Mouse (Mus musculus) liver, embryonic 12.5 days (tissue): ENCODE data around the gene Pih1d1. TPM values are rescaled to one million over a fixed set of nuclear protein-coding genes. Genes with fewer than 3 reads are reported as not detected.
"Not testable (repeated sequence)": the region's sequence is repeated elsewhere in the genome, so short reads cannot be mapped to it uniquely, and the experiment has no call there.

Source experiments
- ATAC-seq: fragments of 200-750 bp; cut with Nextera tagmentation; 2 replicates; pipeline ENCODE4 v1.8.0; 2017; ENCODE audit warnings: moderate number of reproducible peaks, mild to moderate bottlenecking, moderate library complexity
- H3K27ac ChIP-seq: fragments of 300-500 bp; sonication (generic); 2 replicates; pipeline ENCODE4 v1.5.1; 2016; ENCODE audit warnings: mild to moderate bottlenecking
- H3K27me3 ChIP-seq: fragments of 300-500 bp; sonication (generic); replicated peaks from 2 replicates; pipeline ENCODE4 v1.6.1; 2016; ENCODE audit warnings: mild to moderate bottlenecking, moderate library complexity
- H3K36me3 ChIP-seq: fragments of 300-500 bp; sonication (generic); 2 replicates; pipeline ENCODE4 v1.6.1; 2016; ENCODE audit warnings: mild to moderate bottlenecking, moderate library complexity
- H3K4me1 ChIP-seq: fragments of 300-500 bp; sonication (generic); 2 replicates; pipeline ENCODE4 v1.6.1; 2016
- H3K4me2 ChIP-seq: fragments of 300-500 bp; sonication (generic); 2 replicates; pipeline ENCODE4 v1.6.1; 2016; ENCODE audit warnings: mild to moderate bottlenecking, moderate library complexity
- H3K4me3 ChIP-seq: fragments of 300-500 bp; sonication (generic); 2 replicates; pipeline ENCODE4 v1.5.1; 2016; ENCODE audit warnings: mild to moderate bottlenecking, moderate library complexity
- H3K9ac ChIP-seq: fragments of 300-500 bp; sonication (generic); 2 replicates; pipeline ENCODE4 v1.6.1; 2016; ENCODE audit warnings: mild to moderate bottlenecking, moderate library complexity
- H3K9me3 ChIP-seq: fragments of 300-500 bp; sonication (generic); replicated peaks from 2 replicates; pipeline ENCODE4 v1.6.1; 2016; ENCODE audit warnings: mild to moderate bottlenecking, moderate library complexity
- WGBS: fragments of 180-500 bp; shearing (Covaris S2); methylation state at CpG from one replicate; pipeline ENCODE4 v1.1.7; 2016; ENCODE audit not compliant: insufficient replicate concordance; 5-methylcytosine and 5-hydroxymethylcytosine counted together
- polyA plus RNA-seq: library from polyadenylated mRNA; unstranded; fragments of >200 nt; fragmentation: Nextera tagmentation; extraction: Ambion mirVana; gene quantifications from 2 replicates; pipeline ENCODE4 v1.2.1, GENCODE M21; 2016

Gene Pih1d1
- polyA plus RNA-seq, 1 experiment from 2014 or later: 61.7 TPM

DNA sequence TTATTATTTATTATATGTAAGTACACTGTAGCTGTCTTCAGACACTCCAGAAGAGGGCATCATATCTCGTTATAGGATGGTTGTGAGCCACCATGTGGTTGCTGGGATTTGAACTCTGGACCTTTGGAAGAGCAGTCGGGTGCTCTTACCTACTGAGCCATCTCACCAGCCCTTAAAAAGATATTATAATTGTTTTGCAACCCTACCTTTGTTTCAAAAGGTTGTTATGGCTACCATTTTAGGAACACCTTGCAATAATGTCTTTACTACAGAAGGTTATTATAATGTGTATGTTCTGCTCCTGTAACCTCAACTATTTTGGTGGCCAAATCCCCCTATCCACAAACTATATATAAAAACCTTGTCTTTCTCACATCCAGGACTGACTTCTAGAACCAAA lies 1.1 kb upstream of the Pih1d1 start:
- H3K36me3 ChIP-seq: peaks cover 26% of the 10 kb centered on the region
- peak overlapping the region; percentile 82; the same call in 1 of the 2 replicates for H3K9ac ChIP-seq
- peak overlapping the region; percentile 92; the same call in 1 of the 2 replicates for H3K27ac ChIP-seq
- not testable (repeated sequence) for ATAC-seq, H3K27me3 ChIP-seq, H3K9me3 ChIP-seq
- WGBS: 76% methylated on average over 2 of the region's 2 CpGs
- H3K4me3 ChIP-seq: peak overlapping the region; percentile 73; the same call in 1 of the 2 replicates
- peaks cover 47% of the 10 kb centered on the region for H3K4me1 ChIP-seq
- H3K4me2 ChIP-seq: peak overlapping the region; percentile 76

DNA sequence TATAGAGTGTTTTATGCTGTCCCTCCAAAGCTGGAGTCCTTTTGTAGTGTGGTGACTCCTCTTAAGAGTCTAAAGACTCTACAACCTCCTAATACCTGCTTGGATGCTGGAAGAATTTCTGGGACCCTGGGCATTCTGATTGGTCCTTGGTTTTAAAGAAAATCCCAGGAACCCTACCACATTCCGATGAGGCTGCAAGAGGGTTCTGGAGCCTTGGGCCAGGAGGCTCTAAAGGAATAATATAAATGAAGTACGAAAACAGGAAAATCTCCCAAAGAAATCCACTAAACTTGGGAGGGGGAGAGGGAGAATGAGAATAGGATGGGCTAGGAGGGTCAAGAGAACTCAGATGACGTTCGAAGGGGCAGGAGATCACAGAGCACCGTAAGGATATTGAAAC lies 517 bp upstream of the Pih1d1 start:
- no peaks in the 10 kb centered on the region for H3K9me3 ChIP-seq
- ATAC-seq: no peak
- H3K27me3 ChIP-seq: no peaks in the 10 kb centered on the region
- 3% methylated on average over 5 of the region's 5 CpGs for WGBS
- peak overlapping the region; percentile 76 for H3K4me2 ChIP-seq
- H3K4me3 ChIP-seq: peak overlapping the region; percentile 73
- H3K9ac ChIP-seq: peak overlapping the region; percentile 82
- H3K27ac ChIP-seq: peak overlapping the region; percentile 92
- H3K4me1 ChIP-seq: peaks cover 42% of the 10 kb centered on the region
- peaks cover 27% of the 10 kb centered on the region; the same call in 1 of the 2 replicates for H3K36me3 ChIP-seq

DNA sequence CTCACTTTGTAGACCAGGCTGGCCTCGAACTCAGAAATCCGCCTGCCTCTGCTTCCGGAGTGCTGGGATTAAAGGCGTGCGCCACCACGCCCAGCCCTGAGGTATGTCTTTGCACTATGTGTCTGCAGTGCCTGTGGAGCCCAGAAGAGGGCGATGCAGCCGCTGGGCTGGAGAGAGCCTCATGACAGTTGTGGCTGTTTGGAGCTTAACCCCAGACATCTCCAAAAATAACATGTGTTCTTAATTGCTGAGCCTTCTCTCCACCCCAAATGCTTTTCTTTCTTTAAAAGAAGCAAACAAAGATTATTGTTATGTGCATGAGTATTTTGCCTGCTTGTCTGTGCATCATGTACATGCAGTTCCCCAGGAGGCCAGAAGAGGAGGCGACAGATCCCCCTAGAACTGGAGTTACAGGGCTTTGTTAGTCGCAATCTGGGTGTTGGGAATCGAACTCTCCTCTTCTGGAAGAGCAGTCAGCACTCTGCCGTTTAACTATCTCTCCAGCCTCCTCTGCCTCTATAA lies 951 bp downstream of the Pih1d1 start:
- Histone ChIP-seq H3K4me3 (peak overlapping the region; percentile 73), H3K9me3 (no peaks in the 10 kb centered on the region), H3K4me2 (peak overlapping the region; percentile 76), H3K27ac (peak overlapping the region; percentile 92), H3K4me1 (peaks cover 37% of the 10 kb centered on the region), H3K36me3 (peaks cover 28% of the 10 kb centered on the region; the same call in 1 of the 2 replicates), H3K9ac (peak overlapping the region; percentile 82; the same call in 1 of the 2 replicates), H3K27me3 (no peaks in the 10 kb centered on the region)
- WGBS: 62% methylated on average over 12 of the region's 12 CpGs
- ATAC-seq: peak; percentile 4; the same call in 1 of the 2 replicates

DNA sequence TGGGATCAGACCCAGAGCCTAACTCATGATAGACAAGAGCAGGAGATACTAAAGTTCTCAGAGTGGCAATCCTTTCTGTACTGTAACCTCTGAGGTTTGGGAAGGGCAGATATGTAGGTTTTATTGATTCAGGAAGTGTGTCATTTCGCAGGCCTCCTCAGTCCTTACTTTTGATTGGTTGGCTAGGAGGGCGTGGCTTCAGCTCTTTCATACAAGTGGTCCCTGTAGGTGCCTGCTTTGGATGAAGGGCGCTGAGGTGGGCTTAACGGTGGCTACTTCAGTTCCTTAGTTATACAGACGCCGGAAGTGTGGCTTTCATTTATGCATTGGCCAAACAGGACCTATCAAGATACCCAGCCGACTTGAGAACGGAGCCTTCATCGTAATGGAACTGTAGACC lies 1.5 kb downstream of the Pih1d1 start:
- no peak overlapping the region for H3K4me2 ChIP-seq

DNA sequence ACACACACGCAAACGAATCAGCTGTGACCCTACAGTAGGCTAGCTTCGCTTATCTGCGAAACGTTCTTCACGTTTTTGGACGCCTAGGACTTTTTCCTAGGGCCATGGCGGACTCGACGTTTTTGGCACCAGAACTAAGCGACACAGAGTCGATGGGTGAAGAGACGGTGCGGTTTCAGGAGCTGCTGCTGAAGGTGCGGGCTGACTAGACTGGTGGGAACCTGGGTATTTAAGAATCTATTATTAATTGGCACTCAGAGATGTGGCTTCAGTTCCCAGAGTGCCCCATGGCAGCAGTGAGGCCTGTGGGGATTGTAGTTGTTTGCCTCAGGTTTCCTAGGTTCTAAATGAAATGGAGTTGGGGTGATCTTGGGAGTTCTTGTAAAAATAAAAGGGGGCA lies 2.1 kb downstream of the Pih1d1 start:
- Histone ChIP-seq H3K27me3 (no peaks in the 10 kb centered on the region), H3K4me1 (peaks cover 27% of the 10 kb centered on the region), H3K27ac (no peak overlapping the region), H3K36me3 (peaks cover 28% of the 10 kb centered on the region; the same call in 1 of the 2 replicates), H3K4me2 (no peak overlapping the region), H3K9me3 (no peaks in the 10 kb centered on the region), H3K4me3 (no peak overlapping the region), H3K9ac (no peak overlapping the region)
- WGBS: 89% methylated on average over 15 of the region's 15 CpGs
- ATAC-seq: no peak

More for the DNA sequence above, 1.5 kb downstream of the Pih1d1 start:
- Histone ChIP-seq H3K27ac (peak overlapping the region; percentile 92; the same call in 1 of the 2 replicates), H3K4me3 (no peak overlapping the region), H3K27me3 (no peaks in the 10 kb centered on the region), H3K36me3 (peaks cover 28% of the 10 kb centered on the region; the same call in 1 of the 2 replicates), H3K9ac (no peak overlapping the region), H3K4me1 (peaks cover 32% of the 10 kb centered on the region), H3K9me3 (no peaks in the 10 kb centered on the region)
- ATAC-seq: no peak
- 77% methylated on average over 9 of the region's 9 CpGs for WGBS

DNA sequence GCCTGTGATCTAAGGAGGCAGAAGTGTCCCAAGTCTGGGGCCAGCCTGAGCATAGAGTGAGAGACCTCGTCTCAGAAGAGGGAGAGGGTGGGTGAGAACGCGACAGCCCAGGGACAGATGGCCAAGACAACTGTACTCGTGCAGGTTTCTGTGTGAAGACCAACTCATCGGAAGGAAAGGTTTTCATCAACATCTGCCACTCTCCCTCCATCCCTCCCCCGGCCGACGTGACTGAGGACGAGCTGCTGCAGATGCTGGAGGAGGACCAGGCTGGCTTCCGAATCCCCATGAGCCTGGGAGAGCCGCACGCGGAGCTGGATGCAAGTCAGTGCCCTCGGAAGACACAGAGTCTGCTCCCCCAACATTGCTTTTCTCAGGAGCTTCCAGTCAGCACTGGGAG lies 3.4 kb downstream of the Pih1d1 start:
- Histone ChIP-seq H3K27ac (no peak overlapping the region), H3K4me1 (peaks cover 34% of the 10 kb centered on the region), H3K4me2 (no peak overlapping the region), H3K4me3 (no peak overlapping the region), H3K9me3 (no peaks in the 10 kb centered on the region), H3K36me3 (peaks cover 28% of the 10 kb centered on the region; the same call in 1 of the 2 replicates), H3K9ac (no peak overlapping the region), H3K27me3 (peaks cover 3% of the 10 kb centered on the region)
- WGBS: 83% methylated on average over 14 of the region's 14 CpGs
- no peak for ATAC-seq

DNA sequence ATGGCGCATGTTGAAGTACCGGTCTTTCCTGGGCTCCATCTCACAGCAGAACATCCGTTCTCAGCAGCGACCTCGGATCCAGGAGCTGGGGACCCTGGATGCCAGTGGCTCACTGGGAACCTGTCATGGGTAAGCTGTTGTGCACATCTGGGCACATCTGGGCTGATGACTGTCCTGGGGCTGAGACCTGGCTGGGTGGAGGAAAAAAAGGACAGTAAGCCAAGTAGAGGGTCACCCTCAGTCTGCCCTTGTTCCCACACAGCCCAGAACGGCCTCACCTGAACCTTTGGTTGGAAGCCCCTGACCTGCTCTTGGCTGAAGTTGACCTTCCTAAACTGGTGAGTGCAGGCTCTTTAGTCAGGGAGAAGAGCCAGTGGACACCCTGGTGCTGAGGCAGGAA lies 4.9 kb downstream of the Pih1d1 start:
- ATAC-seq: no peak
- Histone ChIP-seq H3K27me3 (peaks cover 18% of the 10 kb centered on the region), H3K9ac (no peak overlapping the region), H3K9me3 (no peaks in the 10 kb centered on the region), H3K4me2 (no peak overlapping the region), H3K27ac (no peak overlapping the region), H3K36me3 (peaks cover 28% of the 10 kb centered on the region; the same call in 1 of the 2 replicates), H3K4me1 (peaks cover 37% of the 10 kb centered on the region), H3K4me3 (no peak overlapping the region)
- WGBS: 84% methylated on average over 6 of the region's 6 CpGs

DNA sequence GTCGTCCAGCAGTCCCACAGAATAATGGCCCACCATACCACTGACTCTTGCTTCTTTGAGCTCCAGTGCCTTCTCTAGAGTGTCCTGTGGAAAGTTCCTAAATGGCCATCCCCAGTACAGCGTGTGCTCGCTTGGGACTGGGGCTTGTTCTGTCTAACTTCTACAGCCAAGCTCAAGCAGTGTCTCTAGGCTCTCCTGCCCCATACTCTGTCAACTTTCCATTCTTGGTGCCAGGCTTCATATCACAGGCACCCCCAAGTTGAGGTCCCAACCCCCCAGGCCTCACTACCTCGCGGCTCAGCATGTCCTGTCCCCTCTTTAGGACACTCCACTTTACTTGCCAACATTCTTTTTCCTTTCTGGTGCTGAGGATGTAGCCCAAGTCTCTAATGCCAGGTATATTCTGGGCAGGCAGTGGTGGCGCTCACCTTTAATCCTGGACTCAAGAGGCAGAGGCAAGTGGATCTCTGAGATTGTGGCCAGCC lies 6.3 kb downstream of the Pih1d1 start:
- Histone ChIP-seq H3K4me2 (no peak overlapping the region), H3K27me3 (peaks cover 32% of the 10 kb centered on the region), H3K9ac (no peak overlapping the region), H3K36me3 (peaks cover 28% of the 10 kb centered on the region; the same call in 1 of the 2 replicates), H3K4me3 (no peak overlapping the region), H3K9me3 (no peaks in the 10 kb centered on the region), H3K27ac (no peak overlapping the region), H3K4me1 (peaks cover 32% of the 10 kb centered on the region)
- 79% methylated on average over 6 of the region's 6 CpGs for WGBS
- no peak for ATAC-seq

DNA sequence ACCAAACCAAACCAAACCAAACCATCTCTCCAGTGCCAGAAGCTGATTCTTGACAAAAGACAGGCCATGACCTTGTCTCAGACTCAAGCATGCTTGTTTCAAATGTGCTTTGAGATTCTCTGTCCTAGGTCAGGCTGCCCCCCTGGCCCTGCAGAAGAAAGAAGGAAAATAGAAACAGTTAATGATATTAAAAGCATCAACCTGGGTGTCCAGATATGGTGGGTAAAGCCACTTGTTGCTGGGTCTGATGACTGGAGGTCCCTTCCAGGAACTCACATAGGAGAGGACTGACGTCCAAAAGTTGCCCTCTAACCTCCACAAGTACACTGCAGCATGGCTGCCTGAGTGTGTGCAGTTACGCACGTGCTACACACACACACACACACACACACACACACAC lies 6.8 kb downstream of the Pih1d1 start:
- Histone ChIP-seq H3K9ac (no peak overlapping the region), H3K27ac (no peak overlapping the region), H3K4me3 (no peak overlapping the region), H3K4me1 (peaks cover 27% of the 10 kb centered on the region), H3K27me3 (peaks cover 37% of the 10 kb centered on the region), H3K36me3 (peaks cover 28% of the 10 kb centered on the region; the same call in 1 of the 2 replicates), H3K4me2 (no peak overlapping the region), H3K9me3 (no peaks in the 10 kb centered on the region)
- 86% methylated on average over 3 of the region's 3 CpGs for WGBS
- ATAC-seq: no peak

DNA sequence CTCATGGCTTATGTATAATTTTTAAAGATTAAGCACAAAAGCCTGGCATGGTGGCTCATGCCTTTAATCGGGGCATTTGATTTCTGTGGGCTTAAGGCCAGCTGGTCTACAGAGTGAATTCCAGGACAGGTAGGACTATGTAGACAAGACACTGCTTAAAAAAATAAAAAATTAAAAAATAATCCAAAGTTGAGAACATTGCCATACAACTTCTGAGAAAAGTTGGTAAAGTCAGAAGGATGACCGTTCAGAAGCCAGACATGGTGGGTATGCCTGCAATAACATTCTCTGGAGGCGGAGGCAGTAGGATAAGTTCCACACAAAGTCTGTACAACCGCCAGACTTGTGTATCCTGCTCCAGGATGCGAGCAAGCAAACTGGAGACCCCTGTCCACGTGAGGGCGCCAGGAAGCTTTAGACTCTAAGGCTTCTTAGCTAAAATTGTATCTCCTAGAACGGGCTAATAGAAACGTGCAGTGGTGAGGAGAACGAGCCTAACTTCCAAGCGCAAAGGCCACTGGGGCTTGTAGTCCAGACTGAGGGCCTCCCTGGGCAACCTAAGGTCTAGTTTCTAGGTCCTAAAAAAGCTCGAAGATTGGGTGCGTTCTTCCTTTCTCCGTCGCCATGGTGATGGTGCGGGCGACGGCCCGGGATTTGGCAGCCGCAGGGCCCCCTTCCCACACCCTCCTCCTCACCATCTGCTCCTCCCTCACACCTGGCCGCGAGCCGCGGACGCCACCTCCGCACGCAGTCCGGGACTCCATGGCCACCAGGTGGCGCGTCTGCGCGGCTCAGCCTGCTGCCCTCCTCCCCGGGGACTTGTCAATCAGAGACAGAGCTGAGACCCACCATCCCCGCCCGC lies 7.7 kb downstream of the Pih1d1 start:
- H3K9ac ChIP-seq: 0 out of 2 replicates have a peak overlapping the region, but pooled peaks have one; percentile 36
- WGBS: 4% methylated on average over 35 of the region's 35 CpGs
- H3K27ac ChIP-seq: no peak overlapping the region; the same call in 1 of the 2 replicates

DNA sequence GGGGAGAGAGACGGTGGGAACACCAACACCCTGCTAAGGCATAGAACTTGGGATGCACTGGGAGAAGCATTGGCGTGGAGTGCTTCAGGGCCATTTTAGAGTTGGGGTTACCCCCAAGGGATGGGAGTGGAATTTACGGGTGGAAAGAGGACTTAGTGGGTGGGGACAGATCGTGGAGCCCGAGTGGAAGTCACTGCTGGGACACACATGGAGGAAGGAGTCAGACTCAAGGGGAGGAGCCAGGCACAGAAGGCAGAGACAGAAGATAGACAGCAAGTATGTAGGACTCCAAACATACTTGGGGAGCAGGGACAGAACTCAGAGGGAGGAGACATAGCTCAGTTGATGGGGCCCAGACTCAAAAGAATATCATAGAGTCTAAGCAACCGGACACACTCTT lies 8.4 kb downstream of the Pih1d1 start:
- H3K27ac ChIP-seq: no peak overlapping the region
- H3K9me3 ChIP-seq: no peaks in the 10 kb centered on the region
- peaks cover 27% of the 10 kb centered on the region for H3K4me1 ChIP-seq
- H3K27me3 ChIP-seq: peaks cover 54% of the 10 kb centered on the region
- H3K9ac ChIP-seq: no peak overlapping the region
- no peak for ATAC-seq
- H3K4me3 ChIP-seq: peak overlapping the region; percentile 46
- peaks cover 15% of the 10 kb centered on the region; the same call in 1 of the 2 replicates for H3K36me3 ChIP-seq
- peak overlapping the region; percentile 80 for H3K4me2 ChIP-seq
- 28% methylated on average over 6 of the region's 6 CpGs for WGBS

More for the DNA sequence above, 7.7 kb downstream of the Pih1d1 start:
- peak; percentile 76 for ATAC-seq
- H3K27me3 ChIP-seq: peaks cover 47% of the 10 kb centered on the region
- peaks cover 19% of the 10 kb centered on the region; the same call in 1 of the 2 replicates for H3K36me3 ChIP-seq
- H3K9me3 ChIP-seq: no peaks in the 10 kb centered on the region
- peak overlapping the region; percentile 80 for H3K4me2 ChIP-seq
- H3K4me1 ChIP-seq: peaks cover 27% of the 10 kb centered on the region
- H3K4me3 ChIP-seq: peak overlapping the region; percentile 46
